Mouse (Mus musculus) lung, postnatal 0 days (tissue): ENCODE measurements around the gene Dgki.

Experiments used
- CTCF ChIP-seq: IDR thresholded peaks from 2 replicates; pipeline ENCODE4 v1.5.1; 2016; ENCODE audit warnings: antibody characterized with exemption, mild to moderate bottlenecking
- EP300 ChIP-seq: IDR thresholded peaks from 2 replicates; pipeline ENCODE4 v1.6.1; 2016; ENCODE audit warnings: antibody characterized with exemption, mild to moderate bottlenecking, control low read depth

DNA sequence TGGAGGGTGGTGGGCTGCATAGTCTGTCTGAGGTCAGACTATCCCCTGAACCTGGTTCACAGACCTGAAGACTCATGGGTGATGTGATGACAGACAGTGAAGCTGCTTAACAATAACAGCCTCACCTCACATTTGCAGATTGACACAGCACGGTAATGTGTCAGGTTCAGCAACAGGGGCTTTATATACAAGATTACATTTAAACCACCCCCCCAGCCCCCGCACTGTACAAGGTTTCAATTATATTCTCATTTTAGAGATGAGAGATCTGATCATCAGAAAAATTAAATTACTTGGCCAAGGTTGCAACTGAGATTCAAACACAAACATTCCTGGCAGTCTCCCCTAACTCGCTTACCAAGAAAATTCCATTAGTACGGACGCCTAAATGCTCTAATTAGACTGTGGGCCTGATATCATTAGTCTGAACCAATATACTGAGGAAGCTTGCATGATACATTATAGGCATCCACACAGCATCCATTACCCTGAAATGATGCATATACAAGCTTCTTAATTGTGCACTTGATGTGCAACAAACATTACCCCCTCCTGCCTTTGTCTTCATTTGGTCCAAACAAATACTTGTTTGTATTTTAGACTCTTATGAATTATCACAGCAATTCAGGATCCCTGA, 330.6 kb downstream of the Dgki start:
- TF ChIP-seq EP300 (no peak), CTCF (no peak)
